Mouse (Mus musculus): ENCODE results near the gene Hist1h3e.

DNA sequence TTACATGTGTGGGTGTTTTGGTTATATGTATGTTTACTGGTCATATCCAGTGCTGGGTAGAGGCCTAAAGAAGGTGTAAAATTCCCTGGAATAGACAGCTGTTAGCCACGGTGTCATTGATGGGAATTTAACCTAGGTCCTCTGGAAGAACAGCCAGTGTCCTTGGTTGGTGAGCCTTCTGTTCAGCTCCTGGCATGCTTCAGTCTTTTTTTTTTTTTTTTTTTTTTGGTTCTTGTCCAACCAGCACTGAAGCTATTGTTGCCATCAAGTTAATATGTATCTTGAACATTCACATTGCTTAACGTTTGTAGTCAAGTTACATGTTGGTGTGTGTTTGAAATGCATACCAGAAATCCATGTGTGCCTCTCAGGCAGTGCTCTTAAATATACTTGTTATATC, 2.3 kb upstream of the Hist1h3e start:
- no peak for TF ChIP-seq POLR2A (IDR thresholded peaks at IDR 0.05; ENCODE audit: insufficient read length, low read depth)
- no peak for TF ChIP-seq USF1 (IDR thresholded peaks at IDR 0.05; ENCODE audit: low read depth)
- TF ChIP-seq MYOG (IDR thresholded peaks at IDR 0.05; ENCODE audit: control insufficient read depth in 1 of 3, insufficient read depth in 1 of 3, insufficient read length in 2 of 3, low read depth in 2 of 3): no peak
- TF ChIP-seq POLR2AphosphoS2 (IDR thresholded peaks at IDR 0.05; ENCODE audit: insufficient read length, low read depth): no peak
- no peak for TF ChIP-seq CEBPB (IDR thresholded peaks at IDR 0.05; ENCODE audit: insufficient read depth, poor library complexity, severe bottlenecking)
- no peak for TF ChIP-seq E2F4 (IDR thresholded peaks at IDR 0.05; ENCODE audit: insufficient read depth)
- no peak for TF ChIP-seq TCF12 (IDR thresholded peaks at IDR 0.05; ENCODE audit: insufficient read depth, poor library complexity, severe bottlenecking)
- no peak for TF ChIP-seq MAX (IDR thresholded peaks at IDR 0.05; ENCODE audit: low read depth)
- no peak for TF ChIP-seq REST (IDR thresholded peaks at IDR 0.05; ENCODE audit: insufficient read depth, insufficient read length)
